Mouse (Mus musculus): ENCODE results near the gene Lilr4b.
"Not testable (repeated sequence)": the region's sequence is repeated elsewhere in the genome, so short reads cannot be mapped to it uniquely, and the experiment has no call there.

Gene Lilr4b

GRCm38 (mm10) chr10:51480397-51480796 lies at the start of gene Lilr4b, which contains the start of gene Gm49339:
Lilr4b (plus strand) TSS chr10:51480632.
Gm49339 (plus strand) TSS chr10:51480612.
- not testable (repeated sequence) for DNase-seq (ENCODE audit: low spot score)

- DNase-seq (ENCODE audit: low spot score), result no peak
Measured at GRCm38 (mm10) chr10:51432940-51433339, 47.5 kb upstream of the Lilr4b start.

- DNase-seq (ENCODE audit: low spot score), result no peak
Measured at GRCm38 (mm10) chr10:51435684-51436083, 44.7 kb upstream of the Lilr4b start.

- DNase-seq (ENCODE audit: low spot score), result no peak
Measured at GRCm38 (mm10) chr10:51451610-51452009, 28.8 kb upstream of the Lilr4b start.

- DNase-seq (ENCODE audit: low spot score), result no peak
Measured at GRCm38 (mm10) chr10:51453616-51454298, 26.7 kb upstream of the Lilr4b start.

DNA sequence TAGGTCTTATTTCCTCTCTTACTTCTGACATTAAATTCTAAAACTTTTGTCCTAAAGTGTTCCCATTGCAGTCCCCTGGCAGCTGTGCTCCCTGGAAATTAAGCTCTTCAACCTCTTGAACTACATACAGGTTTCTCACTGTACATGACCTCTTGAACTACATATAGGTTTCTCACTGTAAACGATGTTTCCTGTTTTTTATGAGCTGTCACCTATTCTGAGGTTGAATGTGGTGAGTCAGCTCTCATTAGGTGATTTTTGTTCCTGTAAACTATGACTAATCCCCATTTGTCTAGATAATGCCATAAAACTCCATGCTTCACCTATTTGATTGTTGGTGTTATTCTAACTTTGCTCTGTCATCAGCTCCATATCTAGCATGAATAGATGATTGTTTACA lies 26.1 kb upstream of the Lilr4b start:
- DNase-seq (ENCODE audit: low spot score), result no peak

GRCm38 (mm10) chr10:51455762-51456161 lies 24.7 kb upstream of the Lilr4b start:
- no peak for DNase-seq (ENCODE audit: low spot score)

- no peak for DNase-seq (ENCODE audit: low spot score)
Measured at GRCm38 (mm10) chr10:51456369-51456768, 24.1 kb upstream of the Lilr4b start.

GRCm38 (mm10) chr10:51463800-51464199 lies 16.6 kb upstream of the Lilr4b start:
- DNase-seq (ENCODE audit: low spot score), result not testable (repeated sequence)

GRCm38 (mm10) chr10:51490691-51491090 lies 10.3 kb downstream of the Lilr4b start, which contains the start of gene Lilrb4a:
Lilrb4a (plus strand) TSS chr10:51490956.
- DNase-seq (ENCODE audit: low spot score), result not testable (repeated sequence)

GRCm38 (mm10) chr10:51520021-51520420 lies 39.6 kb downstream of the Lilr4b start:
- no peak for DNase-seq (ENCODE audit: low spot score)

- DNase-seq (ENCODE audit: low spot score), result no peak
Measured at GRCm38 (mm10) chr10:51521453-51521852, 41.0 kb downstream of the Lilr4b start.

DNA sequence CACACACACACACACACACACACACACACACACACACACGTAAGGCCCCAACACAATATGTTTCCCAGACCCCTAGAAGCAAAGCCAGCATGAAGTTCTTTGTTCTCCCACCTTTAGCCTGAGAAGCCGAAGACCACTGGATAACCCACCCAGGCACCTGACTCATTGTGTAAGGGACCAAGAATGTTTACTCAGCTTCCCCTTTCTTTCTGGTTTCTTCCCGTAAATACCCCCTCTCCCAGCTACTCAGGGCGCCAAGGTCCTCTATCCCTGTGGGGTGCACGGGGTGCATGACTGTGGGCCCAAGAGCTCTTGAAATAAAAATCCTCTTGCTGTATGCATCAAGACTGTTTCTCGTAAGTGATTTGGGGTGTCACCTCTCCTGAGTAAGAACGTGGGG lies 45.7 kb downstream of the Lilr4b start:
- no peak for DNase-seq (ENCODE audit: low spot score)

DNA sequence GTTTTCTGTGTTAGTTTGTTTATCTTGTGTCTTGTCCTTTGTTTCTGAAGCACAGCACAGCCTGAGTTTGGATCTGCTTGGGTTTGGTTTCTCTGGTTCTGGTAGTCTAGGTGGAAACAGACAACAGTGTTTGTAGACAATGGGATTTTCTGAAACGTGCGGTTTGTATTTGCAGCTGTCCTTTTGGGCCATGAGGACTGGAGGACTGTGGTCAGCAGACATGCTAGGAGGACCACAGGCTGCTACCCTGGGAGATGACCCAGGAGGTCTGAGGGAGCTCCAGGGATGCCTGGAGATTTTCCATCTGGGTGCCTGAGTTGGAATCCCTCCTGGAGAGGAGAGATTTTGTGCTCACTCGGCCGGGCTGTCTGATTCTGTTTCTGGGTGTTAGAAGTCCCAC lies 46.2 kb downstream of the Lilr4b start:
- no peak for DNase-seq (ENCODE audit: low spot score)

DNA sequence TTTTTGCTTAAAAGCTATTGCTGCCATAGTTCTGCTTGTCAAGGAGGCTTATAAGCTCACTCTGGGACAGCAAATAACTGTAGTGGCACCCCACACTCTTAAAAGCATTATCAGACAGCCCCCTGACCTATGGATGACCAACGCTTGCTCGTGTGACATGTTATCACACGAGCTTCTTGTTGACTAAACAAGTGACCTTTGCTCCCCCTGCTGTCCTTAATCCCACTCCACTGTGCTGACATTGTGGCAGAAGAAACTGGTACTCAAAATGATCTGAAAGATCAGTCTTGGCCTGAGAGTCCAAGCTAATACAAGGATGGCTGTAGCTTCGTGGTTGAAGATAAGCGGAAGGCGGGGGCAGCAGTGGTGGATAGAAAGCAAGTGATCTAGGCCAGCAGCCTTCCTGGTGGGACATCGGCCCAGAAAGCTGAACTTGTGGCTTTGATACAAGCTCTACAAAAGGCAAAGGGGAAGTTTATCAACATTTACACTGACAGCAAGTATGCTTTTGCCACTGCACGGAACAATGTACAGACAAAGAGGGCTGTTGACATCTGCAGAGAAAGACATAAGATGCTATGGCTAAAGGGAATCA lies 48.5 kb downstream of the Lilr4b start:
- no peak for DNase-seq (ENCODE audit: low spot score)

DNA sequence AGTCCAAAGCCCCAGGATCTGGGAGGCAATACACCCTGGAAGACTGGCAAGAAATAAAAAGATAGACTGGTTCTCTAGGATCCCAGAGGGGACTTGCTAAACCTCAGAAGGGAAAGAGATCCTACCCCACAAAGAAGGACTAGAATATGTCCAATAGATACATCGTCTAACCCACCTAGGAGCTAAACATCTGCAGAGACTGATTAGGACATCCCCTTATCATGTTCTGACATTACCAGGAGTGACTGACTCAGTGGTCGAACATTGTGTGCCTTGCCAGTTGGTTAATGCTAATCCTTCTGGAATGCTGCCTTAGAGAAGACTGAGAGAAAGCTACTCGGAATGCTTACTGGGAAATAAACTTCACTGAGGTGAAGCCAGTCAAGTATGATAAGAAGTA lies 49.1 kb downstream of the Lilr4b start:
- DNase-seq (ENCODE audit: low spot score), result no peak

- no peak for DNase-seq (ENCODE audit: low spot score)
Measured at GRCm38 (mm10) chr10:51530813-51531212, 50.4 kb downstream of the Lilr4b start.

Data from urinary bladder, postnatal 14 days (tissue).